Mouse (Mus musculus) ES-Bruce4 (cell line): ENCODE data around the gene Fkbp11. TPM values are rescaled to one million over a fixed set of nuclear protein-coding genes. Genes with fewer than 3 reads are reported as not detected.

Source experiments
- H3K27ac ChIP-seq: 2 replicates; pipeline ENCODE4 v1.5.1; 2012; ENCODE audit warnings: low read length, inconsistent platforms; ENCODE audit not compliant: insufficient read depth
- H3K27me3 ChIP-seq: 2 replicates; pipeline ENCODE4 v1.6.1; 2012; ENCODE audit warnings: mild to moderate bottlenecking, low read length, inconsistent platforms; ENCODE audit not compliant: control insufficient read depth, poor library complexity, insufficient read depth, severe bottlenecking
- H3K36me3 ChIP-seq: 2 replicates; pipeline ENCODE4 v1.6.1; 2012; ENCODE audit warnings: inconsistent platforms, mild to moderate bottlenecking, low read length, moderate library complexity; ENCODE audit not compliant: control insufficient read depth, poor library complexity, insufficient read depth, severe bottlenecking
- H3K4me1 ChIP-seq: one replicate; pipeline ENCODE4 v1.8.1; 2011; ENCODE audit warnings: low read length; ENCODE audit not compliant: control insufficient read depth, insufficient read depth
- H3K4me3 ChIP-seq: 2 replicates; pipeline ENCODE4 v1.5.1; 2011; ENCODE audit warnings: low read depth, mild to moderate bottlenecking, low read length
- H3K9ac ChIP-seq: 2 replicates; pipeline ENCODE4 v1.6.1; 2012; ENCODE audit warnings: low read depth, mild to moderate bottlenecking, inconsistent platforms; ENCODE audit not compliant: poor library complexity, severe bottlenecking
- H3K9me3 ChIP-seq: replicated peaks from 2 replicates; pipeline ENCODE4 v1.6.1; 2012; ENCODE audit warnings: mild to moderate bottlenecking, low read length, inconsistent platforms; ENCODE audit not compliant: control insufficient read depth, poor library complexity, insufficient read depth, severe bottlenecking
- CTCF ChIP-seq: IDR thresholded peaks from one replicate; pipeline ENCODE4 v1.8.1; 2011; ENCODE audit warnings: low read depth, low read length
- EP300 ChIP-seq: IDR thresholded peaks from 2 replicates; pipeline ENCODE4 v1.6.1; 2011; ENCODE audit warnings: low read depth, low read length; ENCODE audit not compliant: insufficient read depth
- POLR2A ChIP-seq: IDR thresholded peaks from one replicate; pipeline ENCODE4 v1.8.1; 2011; ENCODE audit warnings: low read length; ENCODE audit not compliant: insufficient read depth
- polyA plus RNA-seq: library from polyadenylated mRNA; stranded (reverse); fragments of >200 nt; gene quantifications from 2 replicates; pipeline ENCODE4 v1.2.4, GENCODE M21; 2011; ENCODE audit warnings: low read depth; ENCODE audit not compliant: missing spikeins, insufficient read depth, insufficient read length

Gene Fkbp11
- polyA plus RNA-seq, 1 experiment: 30.0 TPM

DNA sequence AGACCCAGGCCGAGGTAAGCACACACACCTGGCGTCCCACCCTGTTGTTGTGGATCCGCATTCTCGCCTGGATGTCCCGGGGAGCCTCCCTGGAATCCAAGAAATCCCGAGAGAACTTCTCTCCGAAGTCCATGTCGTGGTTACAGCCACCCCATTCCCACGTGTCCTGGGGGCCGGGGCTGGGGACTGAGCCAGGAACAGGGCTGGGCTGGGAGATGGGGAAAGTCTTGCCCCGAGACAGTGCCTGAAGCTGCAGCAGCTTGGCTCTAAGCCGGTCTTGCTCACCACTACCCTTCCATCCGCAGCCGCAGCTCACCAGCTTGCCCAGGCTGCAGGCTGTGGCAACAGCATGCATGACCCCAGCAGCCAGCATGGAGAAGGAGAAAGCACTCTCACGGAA is 46.1 kb upstream of the Fkbp11 start:
- H3K27me3 ChIP-seq: peaks cover 28% of the 10 kb centered on the region

DNA sequence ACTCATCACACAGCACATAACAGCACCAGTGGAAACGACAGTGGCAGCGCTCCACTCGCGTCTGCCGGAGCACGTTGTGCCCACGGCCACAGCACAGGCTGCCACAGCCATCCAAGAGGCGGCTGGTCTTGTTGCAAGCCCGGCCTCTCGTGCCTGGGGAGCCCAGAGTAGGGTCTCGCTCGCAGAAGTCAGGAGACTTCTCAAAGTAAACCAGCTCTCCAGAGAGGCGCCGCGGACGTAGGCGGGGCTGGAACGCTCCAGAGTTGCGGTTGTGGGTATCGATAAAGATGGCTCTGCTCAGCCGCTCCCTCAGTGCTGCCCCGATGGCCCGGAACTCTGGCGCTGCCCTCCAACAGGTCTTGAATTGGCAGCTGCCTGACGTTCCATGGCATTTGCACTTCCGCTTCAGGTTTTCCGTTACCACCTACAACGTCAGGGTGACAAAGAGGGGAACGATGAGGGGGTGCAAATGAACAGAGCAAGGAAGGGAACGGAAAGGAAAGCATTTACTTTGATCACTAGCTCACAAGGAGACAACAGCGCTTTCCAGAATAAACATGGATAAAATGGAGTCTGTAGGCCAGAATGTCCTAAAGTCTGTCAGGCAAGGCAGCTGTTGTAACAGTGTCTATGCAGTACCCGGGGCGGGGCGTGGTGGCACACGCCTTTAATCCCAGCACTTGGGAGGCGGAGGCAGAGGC is 44.7 kb upstream of the Fkbp11 start:
- TF ChIP-seq POLR2A (no peak), CTCF (no peak), EP300 (no peak)
- no peak overlapping the region for H3K9ac ChIP-seq

More for the DNA sequence above, 46.1 kb upstream of the Fkbp11 start:
- H3K9ac ChIP-seq: no peak overlapping the region
- H3K4me1 ChIP-seq: peaks cover 2% of the 10 kb centered on the region
- H3K36me3 ChIP-seq: no peaks in the 10 kb centered on the region
- no peak overlapping the region for H3K4me3 ChIP-seq
- TF ChIP-seq POLR2A (no peak), EP300 (no peak), CTCF (no peak)
- no peak overlapping the region for H3K27ac ChIP-seq
- H3K9me3 ChIP-seq: no peaks in the 10 kb centered on the region

DNA sequence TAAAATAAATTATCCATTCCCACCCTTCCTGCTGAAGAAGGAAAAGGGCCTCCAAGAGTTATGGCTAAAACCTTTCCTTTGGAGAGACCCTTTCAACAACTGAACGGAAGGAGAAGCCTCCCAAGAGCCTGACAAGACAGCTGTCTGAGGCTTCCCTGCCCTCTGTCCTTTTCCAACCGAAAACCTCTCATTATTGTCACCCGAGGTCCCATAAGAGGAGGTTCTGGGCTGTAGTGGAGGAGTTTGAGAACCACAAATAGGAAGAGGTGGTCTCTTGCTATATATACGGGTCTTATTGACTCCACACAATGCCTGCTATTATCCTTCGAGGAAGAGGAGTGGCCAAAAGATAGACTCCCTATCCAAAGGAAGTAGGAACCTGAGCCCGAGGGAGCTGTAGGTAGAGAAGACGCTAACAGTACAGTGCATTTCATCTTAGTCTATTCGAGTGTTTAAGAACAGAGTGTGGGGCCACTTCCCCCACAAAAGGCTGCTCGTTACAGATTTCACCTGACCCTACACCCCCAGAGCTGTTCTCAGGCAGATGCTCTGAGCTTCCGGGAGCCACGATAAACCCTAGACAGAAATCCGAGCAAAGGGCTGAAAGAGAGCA is 43.9 kb upstream of the Fkbp11 start:
- H3K27ac ChIP-seq: no peak overlapping the region
- H3K4me3 ChIP-seq: peak overlapping the region; percentile 57
- no peaks in the 10 kb centered on the region for H3K9me3 ChIP-seq
- no peak overlapping the region for H3K9ac ChIP-seq
- TF ChIP-seq CTCF: no peak
- no peak for TF ChIP-seq POLR2A
- no peak for TF ChIP-seq EP300
- H3K4me1 ChIP-seq: peaks cover 2% of the 10 kb centered on the region
- peaks cover 11% of the 10 kb centered on the region for H3K27me3 ChIP-seq
- H3K36me3 ChIP-seq: no peaks in the 10 kb centered on the region

More for the DNA sequence above, 44.7 kb upstream of the Fkbp11 start:
- H3K27ac ChIP-seq: no peak overlapping the region
- peaks cover 2% of the 10 kb centered on the region for H3K4me1 ChIP-seq
- peak overlapping the region; percentile 57 for H3K4me3 ChIP-seq
- H3K36me3 ChIP-seq: no peaks in the 10 kb centered on the region
- peaks cover 18% of the 10 kb centered on the region for H3K27me3 ChIP-seq
- no peaks in the 10 kb centered on the region for H3K9me3 ChIP-seq

DNA sequence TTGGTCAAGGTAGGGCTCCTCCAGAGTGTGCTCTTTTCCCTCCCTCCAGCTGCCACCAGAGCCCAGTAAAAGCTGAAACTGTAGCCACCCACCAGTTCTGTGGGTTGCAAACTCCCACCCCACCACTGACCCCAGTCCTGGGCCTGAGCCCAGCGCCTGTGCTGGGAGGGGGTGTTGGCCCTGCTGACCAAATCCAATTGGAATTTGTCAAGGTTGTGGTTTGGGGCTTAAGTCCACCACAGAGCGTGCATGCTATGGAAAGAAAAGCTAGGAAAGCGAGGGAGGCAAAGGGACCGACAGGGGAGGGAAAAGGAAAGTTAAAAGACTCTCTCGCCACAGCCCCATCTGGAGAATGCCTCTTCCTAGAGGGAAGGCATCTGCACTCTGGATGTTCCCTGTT is 40.3 kb upstream of the Fkbp11 start:
- TF ChIP-seq EP300 (no peak), POLR2A (no peak), CTCF (no peak)
- H3K4me3 ChIP-seq: no peak overlapping the region
- peaks cover 2% of the 10 kb centered on the region for H3K4me1 ChIP-seq
- no peak overlapping the region for H3K9ac ChIP-seq
- H3K36me3 ChIP-seq: no peaks in the 10 kb centered on the region
- H3K9me3 ChIP-seq: no peaks in the 10 kb centered on the region
- no peaks in the 10 kb centered on the region for H3K27me3 ChIP-seq
- H3K27ac ChIP-seq: no peak overlapping the region

DNA sequence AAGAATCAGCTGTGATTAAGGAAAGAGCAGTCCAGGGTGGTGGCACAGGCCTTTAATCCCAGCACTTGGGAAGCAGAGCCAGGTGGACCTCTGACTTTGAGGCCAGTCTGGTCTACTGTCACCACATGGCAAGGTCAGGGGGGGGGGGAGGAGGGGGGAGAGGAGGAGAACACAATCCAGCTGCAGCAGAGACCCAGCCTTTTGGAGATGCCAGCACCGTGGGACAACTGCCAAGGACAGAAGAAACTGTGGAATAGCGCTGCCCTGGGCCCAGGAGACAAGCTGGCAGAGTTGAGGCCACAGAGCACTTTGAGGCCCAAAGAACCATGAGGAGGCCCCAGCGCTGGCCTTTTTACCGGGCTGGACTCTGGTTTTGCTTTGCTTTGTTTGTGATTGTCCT is 37.9 kb upstream of the Fkbp11 start:
- Histone ChIP-seq H3K27me3 (no peaks in the 10 kb centered on the region), H3K9ac (no peak overlapping the region), H3K4me1 (peaks cover 2% of the 10 kb centered on the region)

More for the DNA sequence above, 37.9 kb upstream of the Fkbp11 start:
- Histone ChIP-seq H3K36me3 (no peaks in the 10 kb centered on the region), H3K4me3 (no peak overlapping the region), H3K9me3 (no peaks in the 10 kb centered on the region), H3K27ac (no peak overlapping the region)
- no peak for TF ChIP-seq CTCF
- TF ChIP-seq POLR2A: no peak
- no peak for TF ChIP-seq EP300
